Mouse (Mus musculus) thymus, adult 2 months (tissue): Measurements from ENCODE around the gene Shisa9.

Experiments used
- CTCF ChIP-seq: fragments of 200-500 bp; IDR thresholded peaks from 2 replicates; pipeline ENCODE4 v1.5.1; 2012; ENCODE audit warnings: mild to moderate bottlenecking, control low read depth, low read length, moderate library complexity, borderline replicate concordance; ENCODE audit not compliant: control insufficient read depth, poor library complexity, insufficient read depth; ENCODE audit errors: extremely low read depth
- POLR2A ChIP-seq: fragments of 200-500 bp; IDR thresholded peaks from 2 replicates; pipeline ENCODE4 v1.6.1; 2012; ENCODE audit warnings: mild to moderate bottlenecking, low read length, control low read depth, moderate library complexity; ENCODE audit not compliant: control insufficient read depth, poor library complexity, insufficient read depth; ENCODE audit errors: extremely low read depth

GRCm38 (mm10) chr16:12114396-12114795 lies 130.5 kb downstream of the Shisa9 start:
- TF ChIP-seq POLR2A (no peak), CTCF (no peak)
